Comparison of ENCODE assay signal across 13 mouse cellular contexts in the genomic region with DNA sequence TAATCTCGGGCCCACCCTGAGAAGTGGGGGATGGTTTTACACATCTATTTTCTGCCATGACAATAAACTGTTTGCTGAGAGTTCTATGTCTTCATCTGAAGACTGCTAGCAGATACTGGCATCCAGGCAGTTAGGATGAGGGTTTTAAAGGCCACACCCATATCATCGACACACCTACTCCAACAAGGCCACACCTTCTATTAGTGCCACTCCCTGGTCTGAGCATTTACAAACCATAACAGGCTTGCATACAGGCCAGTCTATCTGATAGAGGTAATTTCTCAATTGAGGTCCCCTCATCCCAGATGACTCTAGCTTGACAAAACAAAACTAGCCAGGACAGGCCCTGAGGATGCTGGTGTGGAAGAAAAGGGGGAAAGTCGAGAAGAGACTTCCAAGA. TPM values are rescaled to one million over a fixed set of nuclear protein-coding genes. Genes with fewer than 3 reads are reported as not detected.
DNase-seq lines count a peak whose midpoint lies in the region; ATAC-seq and TF ChIP-seq lines count a peak whose summit lies in the region.
"Had no signal": no experiment of that assay in that cellular context is flagged by ENCODE, and none has a peak within 500 bp of the region (broad histone marks: within the 10 kb centered on the region; RNA-seq: fewer than 3 reads in every experiment).

No protein-coding gene starts in this region.

- no peaks in the 10 kb centered on the region for H3K36me3 ChIP-seq in forebrain, embryonic 10.5 days (replicated peaks)
- no peaks in the 10 kb centered on the region for H3K36me3 ChIP-seq in forebrain, embryonic 16.5 days (ENCODE audit: control insufficient read depth, insufficient read depth)
- H3K36me3 ChIP-seq in kidney, embryonic 14.5 days (ENCODE audit: control insufficient read depth, insufficient read depth, low read length): no peaks in the 10 kb centered on the region
- no peaks in the 10 kb centered on the region for H3K36me3 ChIP-seq in embryonic facial prominence, embryonic 10.5 days (replicated peaks)
- H3K36me3 ChIP-seq in limb, embryonic 14.5 days (ENCODE audit: control insufficient read depth, insufficient read depth, low read length): no peaks in the 10 kb centered on the region
- H3K36me3 ChIP-seq: G1E; midbrain, embryonic 12.5 days; neural tube, embryonic 13.5 days had no signal

- H3K9ac ChIP-seq in forebrain, embryonic 16.5 days (replicated peaks; ENCODE audit: low read depth, low read length): no peak overlapping the region
- peak overlapping the region; percentile 34; the same call in 1 of the 2 replicates for H3K9ac ChIP-seq in kidney, embryonic 14.5 days (ENCODE audit: low read depth, low read length)
- no peak overlapping the region for H3K9ac ChIP-seq in limb, embryonic 14.5 days (ENCODE audit: low read depth, low read length, severe bottlenecking)
- H3K9ac ChIP-seq: liver, embryonic 14.5 days; midbrain, embryonic 12.5 days; neural tube, embryonic 13.5 days had no signal

- no peaks in the 10 kb centered on the region for H3K27me3 ChIP-seq in forebrain, embryonic 10.5 days (ENCODE audit: poor library complexity, severe bottlenecking)
- H3K27me3 ChIP-seq in forebrain, embryonic 16.5 days (replicated peaks; ENCODE audit: control insufficient read depth, insufficient read depth, low read length): no peaks in the 10 kb centered on the region
- H3K27me3 ChIP-seq in kidney, embryonic 14.5 days (ENCODE audit: control insufficient read depth, insufficient read depth, low read length): no peaks in the 10 kb centered on the region
- H3K27me3 ChIP-seq in embryonic facial prominence, embryonic 10.5 days (replicated peaks; ENCODE audit: low read depth, poor library complexity, severe bottlenecking): no peaks in the 10 kb centered on the region
- no peaks in the 10 kb centered on the region for H3K27me3 ChIP-seq in limb, embryonic 14.5 days (ENCODE audit: control insufficient read depth, insufficient read depth, low read length)
- H3K27me3 ChIP-seq: midbrain, embryonic 12.5 days; neural tube, embryonic 13.5 days had no signal

- H3K9me3 ChIP-seq in forebrain, embryonic 10.5 days: no peaks in the 10 kb centered on the region
- H3K9me3 ChIP-seq in forebrain, embryonic 16.5 days (ENCODE audit: control insufficient read depth, low read length): no peaks in the 10 kb centered on the region
- no peaks in the 10 kb centered on the region for H3K9me3 ChIP-seq in kidney, embryonic 14.5 days (ENCODE audit: control insufficient read depth, low read length)
- H3K9me3 ChIP-seq in embryonic facial prominence, embryonic 10.5 days: no peaks in the 10 kb centered on the region
- no peaks in the 10 kb centered on the region for H3K9me3 ChIP-seq in limb, embryonic 14.5 days (ENCODE audit: control insufficient read depth, low read length)
- H3K9me3 ChIP-seq: G1E; midbrain, embryonic 12.5 days; neural tube, embryonic 13.5 days had no signal

- 90% methylated on average over 3 of the region's 3 CpGs for WGBS in forebrain, embryonic 10.5 days
- WGBS in forebrain, embryonic 16.5 days: 91% methylated on average over 3 of the region's 3 CpGs
- WGBS in kidney, embryonic 14.5 days: 59% methylated on average over 3 of the region's 3 CpGs
- 87% methylated on average over 3 of the region's 3 CpGs for WGBS in embryonic facial prominence, embryonic 10.5 days
- WGBS in limb, embryonic 14.5 days: 60% methylated on average over 3 of the region's 3 CpGs

- no peak overlapping the region for H3K4me3 ChIP-seq in forebrain, embryonic 10.5 days
- no peak overlapping the region for H3K4me3 ChIP-seq in forebrain, embryonic 16.5 days (replicated peaks; ENCODE audit: low read length)
- H3K4me3 ChIP-seq in kidney, embryonic 14.5 days (ENCODE audit: low read length): no peak overlapping the region
- no peak overlapping the region for H3K4me3 ChIP-seq in embryonic facial prominence, embryonic 10.5 days
- H3K4me3 ChIP-seq in limb, embryonic 14.5 days (replicated peaks; ENCODE audit: low read length): no peak overlapping the region
- H3K4me3 ChIP-seq: midbrain, embryonic 12.5 days; neural tube, embryonic 13.5 days had no signal

- TF ChIP-seq POLR2A in limb, embryonic 14.5 days (IDR thresholded peaks at IDR 0.05; ENCODE audit: borderline replicate concordance, extremely low read depth, insufficient read depth, insufficient read length): no peak

- peak overlapping the region; percentile 82 for H3K27ac ChIP-seq in forebrain, embryonic 10.5 days
- H3K27ac ChIP-seq in forebrain, embryonic 16.5 days (ENCODE audit: low read length): no peak overlapping the region
- H3K27ac ChIP-seq in kidney, embryonic 14.5 days (ENCODE audit: low read depth, low read length): peak overlapping the region; percentile 99
- peak overlapping the region; percentile 92 for H3K27ac ChIP-seq in embryonic facial prominence, embryonic 10.5 days (replicated peaks)
- H3K27ac ChIP-seq in limb, embryonic 14.5 days (replicated peaks; ENCODE audit: low read depth, low read length): peak overlapping the region; percentile 96
- H3K27ac ChIP-seq: liver, embryonic 14.5 days; midbrain, embryonic 12.5 days had no signal

- ATAC-seq in forebrain, embryonic 16.5 days: no peak
- ATAC-seq in kidney, embryonic 14.5 days (ENCODE audit: low FRiP score, low TSS enrichment): no peak
- ATAC-seq in limb, embryonic 14.5 days (ENCODE audit: low FRiP score, low read depth): no peak

- no peak for DNase-seq in forebrain, embryonic 10.5 days (ENCODE audit: extremely low spot score, low spot score)
- DNase-seq in kidney, adult 8-10 months: no peak
- no peak for DNase-seq in embryonic facial prominence, embryonic 10.5 days (ENCODE audit: low spot score)
- no peak for DNase-seq in limb, embryonic 14.5 days (ENCODE audit: low spot score)
- no peak for DNase-seq in retina, embryonic 14.5 days (ENCODE audit: low spot score)
- no peak for DNase-seq in left cerebral cortex, adult 18-20 months (ENCODE audit: low spot score in 2 of 2)
- DNase-seq: right cerebral cortex, postnatal 14 days had no signal

- H3K4me1 ChIP-seq in forebrain, embryonic 10.5 days: peaks cover 45% of the 10 kb centered on the region
- H3K4me1 ChIP-seq in forebrain, embryonic 16.5 days (replicated peaks; ENCODE audit: control insufficient read depth, insufficient read depth, low read length): peaks cover 5% of the 10 kb centered on the region; the same call in 1 of the 2 replicates
- H3K4me1 ChIP-seq in kidney, embryonic 14.5 days (ENCODE audit: control insufficient read depth, insufficient read depth, low read length): peaks cover 31% of the 10 kb centered on the region
- peaks cover 55% of the 10 kb centered on the region for H3K4me1 ChIP-seq in embryonic facial prominence, embryonic 10.5 days
- peaks cover 54% of the 10 kb centered on the region for H3K4me1 ChIP-seq in limb, embryonic 14.5 days (ENCODE audit: control insufficient read depth, insufficient read depth, low read length)

- no peak overlapping the region for H3K4me2 ChIP-seq in forebrain, embryonic 16.5 days (ENCODE audit: low read length)
- H3K4me2 ChIP-seq in kidney, embryonic 14.5 days (replicated peaks; ENCODE audit: low read depth, low read length): no peak overlapping the region
- no peak overlapping the region for H3K4me2 ChIP-seq in limb, embryonic 14.5 days (replicated peaks; ENCODE audit: low read depth, low read length, severe bottlenecking)
- H3K4me2 ChIP-seq: midbrain, embryonic 12.5 days; neural tube, embryonic 13.5 days had no signal

RNA-seq across cellular contexts. Expression of gene Apol6, which starts 8.9 kb away (rescaled TPM):
- polyA plus RNA-seq in forebrain, embryonic 10.5 days (2016; fragmentation: Nextera tagmentation; extraction: Ambion mirVana): 0.10 TPM in 1 of 2 replicates, not detected in the other
- not detected in 2 replicates for polyA plus RNA-seq in forebrain, embryonic 16.5 days (2015; fragmentation: Nextera tagmentation; extraction: Ambion mirVana)
- polyA plus RNA-seq in kidney, embryonic 14.5 days (2014; fragmentation: Nextera tagmentation; extraction: Ambion mirVana): not detected in 2 replicates
- 0.07 and 0.16 TPM in 2 replicates for polyA plus RNA-seq in embryonic facial prominence, embryonic 10.5 days (2016; fragmentation: Nextera tagmentation; extraction: Ambion mirVana)
- 0.49 and 0.53 TPM in 2 replicates for polyA plus RNA-seq in limb, embryonic 14.5 days (2012; rRNA removed)
- polyA plus RNA-seq in limb, embryonic 14.5 days (2014; fragmentation: Nextera tagmentation; extraction: Ambion mirVana): not detected in 2 replicates
- under 1 TPM; 0.21 to 0.23 TPM for total RNA-seq in left cerebral cortex, adult 18-20 months (2021)
- polyA plus RNA-seq: G1E; midbrain, embryonic 12.5 days; neural tube, embryonic 13.5 days had no signal

RNA-seq across cellular contexts. Expression of gene Mb, which starts 14.8 kb away (rescaled TPM):
- 0.20 and 0.27 TPM in 2 replicates for polyA plus RNA-seq in forebrain, embryonic 10.5 days (2016; fragmentation: Nextera tagmentation; extraction: Ambion mirVana)
- 0.91 TPM in 1 of 2 replicates, not detected in the other for polyA plus RNA-seq in forebrain, embryonic 16.5 days (2015; fragmentation: Nextera tagmentation; extraction: Ambion mirVana)
- 0.60 and 0.69 TPM in 2 replicates for polyA plus RNA-seq in kidney, embryonic 14.5 days (2014; fragmentation: Nextera tagmentation; extraction: Ambion mirVana)
- 0.72 and 0.86 TPM in 2 replicates for polyA plus RNA-seq in embryonic facial prominence, embryonic 10.5 days (2016; fragmentation: Nextera tagmentation; extraction: Ambion mirVana)
- 10.4 and 12.0 TPM in 2 replicates for polyA plus RNA-seq in limb, embryonic 14.5 days (2012; rRNA removed)
- 10.9 and 12.0 TPM in 2 replicates for polyA plus RNA-seq in limb, embryonic 14.5 days (2014; fragmentation: Nextera tagmentation; extraction: Ambion mirVana)
- total RNA-seq in left cerebral cortex, adult 18-20 months (2021): not detected
- total RNA-seq: G1E had no signal
- polyA plus RNA-seq: G1E; midbrain, embryonic 12.5 days had no signal
